Mouse (Mus musculus): ENCODE data around the gene Cldn4. TPM values are rescaled to one million over a fixed set of nuclear protein-coding genes. Genes with fewer than 3 reads are reported as not detected.
A peak's percentile ranks its signal among the peaks of the same experiment; 100 is the strongest.

Cldn4 gene
- polyA plus RNA-seq, 1 experiment from 2014 or later, result 68.0 TPM

GRCm38 (mm10) chr5:134960430-134960829, 13.7 kb upstream of the Cldn4 start:
- Histone ChIP-seq H3K4me2 (no peak overlapping the region), H3K27me3 (no peaks in the 10 kb centered on the region), H3K4me1 (peaks cover 11% of the 10 kb centered on the region; the same call in 1 of the 2 replicates), H3K36me3 (no peaks in the 10 kb centered on the region), H3K27ac (no peak overlapping the region), H3K9ac (no peak overlapping the region), H3K9me3 (no peaks in the 10 kb centered on the region), H3K4me3 (no peak overlapping the region)
- ATAC-seq (ENCODE audit: insufficient number of reproducible peaks, low FRiP score, low TSS enrichment, low read depth), result no peak
- WGBS, result 59% methylated on average over 2 of the region's 2 CpGs

GRCm38 (mm10) chr5:134959114-134959513, 12.4 kb upstream of the Cldn4 start:
- Histone ChIP-seq H3K27me3 (no peaks in the 10 kb centered on the region), H3K9ac (no peak overlapping the region), H3K27ac (no peak overlapping the region), H3K4me3 (no peak overlapping the region), H3K36me3 (no peaks in the 10 kb centered on the region), H3K4me1 (peaks cover 11% of the 10 kb centered on the region; the same call in 1 of the 2 replicates), H3K9me3 (no peaks in the 10 kb centered on the region), H3K4me2 (no peak overlapping the region)
- WGBS, result 58% methylated on average over 7 of the region's 7 CpGs
- ATAC-seq (ENCODE audit: insufficient number of reproducible peaks, low FRiP score, low TSS enrichment, low read depth), result peak; percentile 74

DNA sequence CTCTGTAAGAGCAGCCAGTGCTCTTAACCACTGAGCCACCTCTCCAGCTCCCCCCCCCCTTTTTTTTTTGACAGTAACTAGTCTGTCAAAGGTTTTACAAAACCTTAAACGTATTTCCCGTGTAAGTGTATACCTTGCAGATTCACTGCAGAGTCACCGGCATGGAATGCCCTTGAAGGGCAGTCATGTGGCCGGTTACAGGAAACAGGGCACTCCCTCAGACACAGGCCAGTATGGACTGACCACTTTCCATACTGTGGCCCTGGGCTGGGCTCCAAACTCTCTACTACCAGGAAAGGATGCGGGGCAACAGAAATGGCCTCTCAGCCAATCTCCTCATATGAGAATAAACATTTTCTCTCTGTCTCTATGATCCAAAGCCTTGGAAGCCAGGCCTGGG, 8.8 kb upstream of the Cldn4 start:
- peaks cover 18% of the 10 kb centered on the region for H3K4me1 ChIP-seq
- H3K9ac ChIP-seq, result no peak overlapping the region
- no peaks in the 10 kb centered on the region for H3K27me3 ChIP-seq
- H3K36me3 ChIP-seq, result no peaks in the 10 kb centered on the region
- no peak overlapping the region for H3K27ac ChIP-seq
- no peak overlapping the region for H3K4me3 ChIP-seq
- no peak for ATAC-seq (ENCODE audit: insufficient number of reproducible peaks, low FRiP score, low TSS enrichment, low read depth)
- no peaks in the 10 kb centered on the region for H3K9me3 ChIP-seq
- no peak overlapping the region for H3K4me2 ChIP-seq
- WGBS, result 73% methylated on average over 5 of the region's 5 CpGs

GRCm38 (mm10) chr5:134951053-134951884, 4.5 kb upstream of the Cldn4 start:
- Histone ChIP-seq H3K9me3 (no peaks in the 10 kb centered on the region), H3K27me3 (peaks cover 18% of the 10 kb centered on the region), H3K9ac (no peak overlapping the region), H3K27ac (peak overlapping the region; percentile 61), H3K4me1 (peaks cover 23% of the 10 kb centered on the region), H3K4me2 (0 out of 2 replicates have a peak overlapping the region, but pooled peaks have one; percentile 5), H3K4me3 (no peak overlapping the region), H3K36me3 (no peaks in the 10 kb centered on the region)
- WGBS, result 11% methylated on average over 19 of the region's 19 CpGs
- ATAC-seq (ENCODE audit: insufficient number of reproducible peaks, low FRiP score, low TSS enrichment, low read depth), result no peak

DNA sequence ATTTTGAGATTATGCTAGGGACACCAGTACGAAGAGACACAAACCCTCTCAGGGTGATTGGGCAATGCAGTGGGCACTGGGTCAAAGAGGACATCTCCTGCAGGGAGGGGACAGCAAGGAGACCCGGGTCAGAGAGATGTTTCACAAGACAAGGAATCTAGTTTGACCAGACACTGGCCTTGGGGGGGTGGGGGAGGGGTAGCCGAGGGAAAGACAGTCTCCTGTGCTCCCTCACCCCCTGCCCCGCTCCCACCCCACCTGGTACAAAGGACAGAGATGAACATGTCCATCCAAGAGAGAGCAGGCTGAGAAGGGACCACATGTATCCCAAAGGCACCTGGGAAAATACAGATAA, 1.3 kb upstream of the Cldn4 start:
- H3K9ac ChIP-seq, result no peak overlapping the region
- WGBS, result 58% methylated on average over 4 of the region's 4 CpGs
- H3K36me3 ChIP-seq, result no peaks in the 10 kb centered on the region
- no peak overlapping the region for H3K27ac ChIP-seq
- H3K27me3 ChIP-seq, result peaks cover 38% of the 10 kb centered on the region
- H3K9me3 ChIP-seq, result no peaks in the 10 kb centered on the region
- no peak for ATAC-seq (ENCODE audit: insufficient number of reproducible peaks, low FRiP score, low TSS enrichment, low read depth)
- no peak overlapping the region for H3K4me3 ChIP-seq
- peaks cover 27% of the 10 kb centered on the region for H3K4me1 ChIP-seq
- H3K4me2 ChIP-seq, result no peak overlapping the region

DNA sequence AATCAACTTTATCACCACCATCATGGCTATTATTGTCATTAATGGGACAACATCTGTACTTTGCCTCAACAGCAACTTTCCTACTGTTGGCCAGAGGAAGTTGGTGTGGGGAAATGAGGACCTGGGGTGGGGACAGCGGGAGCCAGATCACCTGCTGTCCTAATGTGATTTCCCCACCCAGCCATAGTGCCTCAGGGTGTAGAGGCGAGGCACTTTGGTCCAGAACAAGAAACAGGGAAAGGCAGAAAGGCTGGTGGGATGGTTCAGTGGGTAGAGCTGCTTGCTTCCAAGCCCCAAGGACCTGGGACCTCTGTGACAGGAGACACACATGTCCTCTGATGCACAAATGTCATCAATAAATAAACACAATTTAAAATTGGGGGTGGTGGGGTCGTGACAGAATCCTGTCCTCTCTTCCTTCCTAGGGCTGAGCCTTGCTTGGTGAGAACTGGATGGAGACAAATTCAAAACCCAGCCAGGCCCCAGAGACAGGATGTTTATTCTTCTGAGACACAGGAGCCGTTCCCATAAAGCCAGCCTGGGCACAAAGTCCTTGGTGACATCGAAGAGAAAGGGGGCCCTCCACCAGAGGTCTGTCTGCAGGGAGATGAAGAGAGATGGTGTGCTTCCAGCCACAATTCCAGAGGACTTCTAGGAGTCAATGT, 818 bp upstream of the Cldn4 start:
- Histone ChIP-seq H3K27ac (0 out of 2 replicates have a peak overlapping the region, but pooled peaks have one; percentile 44), H3K27me3 (peaks cover 38% of the 10 kb centered on the region), H3K4me3 (no peak overlapping the region), H3K9me3 (no peaks in the 10 kb centered on the region), H3K9ac (no peak overlapping the region), H3K36me3 (no peaks in the 10 kb centered on the region), H3K4me1 (peaks cover 27% of the 10 kb centered on the region), H3K4me2 (no peak overlapping the region; the same call in 1 of the 2 replicates)
- WGBS, result 39% methylated on average over 5 of the region's 5 CpGs
- no peak for ATAC-seq (ENCODE audit: insufficient number of reproducible peaks, low FRiP score, low TSS enrichment, low read depth)

- H3K9me3 ChIP-seq, result no peaks in the 10 kb centered on the region
- H3K9ac ChIP-seq, result 0 out of 2 replicates have a peak overlapping the region, but pooled peaks have one; percentile 23
- ATAC-seq (ENCODE audit: insufficient number of reproducible peaks, low FRiP score, low TSS enrichment, low read depth), result no peak
- H3K4me1 ChIP-seq, result peaks cover 20% of the 10 kb centered on the region
- H3K4me2 ChIP-seq, result peak overlapping the region; percentile 31
- peaks cover 38% of the 10 kb centered on the region for H3K27me3 ChIP-seq
- 19% methylated on average over 43 of the region's 43 CpGs for WGBS
- no peaks in the 10 kb centered on the region for H3K36me3 ChIP-seq
- H3K4me3 ChIP-seq, result peak overlapping the region; percentile 35
- H3K27ac ChIP-seq, result peak overlapping the region; percentile 54
These were observed 474 bp downstream of the Cldn4 start for GRCm38 (mm10) chr5:134946063-134946856.

- H3K36me3 ChIP-seq, result no peaks in the 10 kb centered on the region
- H3K27ac ChIP-seq, result peak overlapping the region; percentile 54
- no peaks in the 10 kb centered on the region for H3K9me3 ChIP-seq
- WGBS, result 41% methylated on average over 17 of the region's 19 CpGs
- H3K27me3 ChIP-seq, result peaks cover 38% of the 10 kb centered on the region
- H3K9ac ChIP-seq, result 0 out of 2 replicates have a peak overlapping the region, but pooled peaks have one; percentile 23
- ATAC-seq (ENCODE audit: insufficient number of reproducible peaks, low FRiP score, low TSS enrichment, low read depth), result no peak
- peak overlapping the region; percentile 35 for H3K4me3 ChIP-seq
- peaks cover 16% of the 10 kb centered on the region for H3K4me1 ChIP-seq
- peak overlapping the region; percentile 31 for H3K4me2 ChIP-seq
These were observed 1.3 kb downstream of the Cldn4 start for GRCm38 (mm10) chr5:134945266-134945959.

- no peak for ATAC-seq (ENCODE audit: insufficient number of reproducible peaks, low FRiP score, low TSS enrichment, low read depth)
- H3K27ac ChIP-seq, result no peak overlapping the region
- H3K36me3 ChIP-seq, result no peaks in the 10 kb centered on the region
- H3K9ac ChIP-seq, result no peak overlapping the region
- peaks cover 38% of the 10 kb centered on the region for H3K27me3 ChIP-seq
- no peak overlapping the region for H3K4me2 ChIP-seq
- H3K4me1 ChIP-seq, result peaks cover 16% of the 10 kb centered on the region
- no peaks in the 10 kb centered on the region for H3K9me3 ChIP-seq
- H3K4me3 ChIP-seq, result no peak overlapping the region
- 69% methylated on average over 5 of the region's 5 CpGs for WGBS
These were observed 2.6 kb downstream of the Cldn4 start for GRCm38 (mm10) chr5:134944179-134944578.

- 63% methylated on average over 2 of the region's 2 CpGs for WGBS
- Histone ChIP-seq H3K36me3 (no peaks in the 10 kb centered on the region), H3K4me2 (no peak overlapping the region), H3K4me1 (peaks cover 16% of the 10 kb centered on the region), H3K27ac (no peak overlapping the region), H3K9me3 (no peaks in the 10 kb centered on the region), H3K9ac (no peak overlapping the region), H3K4me3 (no peak overlapping the region), H3K27me3 (peaks cover 34% of the 10 kb centered on the region)
- no peak for ATAC-seq (ENCODE audit: insufficient number of reproducible peaks, low FRiP score, low TSS enrichment, low read depth)
These were observed 4.0 kb downstream of the Cldn4 start for GRCm38 (mm10) chr5:134942740-134943139.

GRCm38 (mm10) chr5:134941472-134942209, 5.1 kb downstream of the Cldn4 start:
- no peak overlapping the region for H3K4me3 ChIP-seq
- no peak for ATAC-seq (ENCODE audit: insufficient number of reproducible peaks, low FRiP score, low TSS enrichment, low read depth)
- H3K27me3 ChIP-seq, result peaks cover 23% of the 10 kb centered on the region
- H3K4me1 ChIP-seq, result peaks cover 7% of the 10 kb centered on the region
- no peak overlapping the region for H3K9ac ChIP-seq
- H3K4me2 ChIP-seq, result no peak overlapping the region
- H3K9me3 ChIP-seq, result no peaks in the 10 kb centered on the region
- H3K27ac ChIP-seq, result peak overlapping the region; percentile 43; the same call in 1 of the 2 replicates
- 63% methylated on average over 14 of the region's 14 CpGs for WGBS
- no peaks in the 10 kb centered on the region for H3K36me3 ChIP-seq
